In genomic region chr15:5128176-5128940, GRCm38 (mm10) we compare ENCODE assay signal across 1 mouse cellular context.
TF ChIP-seq lines count a peak whose summit lies in the region.

No protein-coding gene starts in this region.

TF ChIP-seq in MEL, 35 proteins besides CTCF, POLR2A, EP300 and RAD21:
- TF ChIP-seq TAL1 (IDR thresholded peaks at IDR 0.05; ENCODE audit: low read length) (no peak), GATA1 (IDR thresholded peaks at IDR 0.05; ENCODE audit: low read depth, low read length) (peak; percentile 68), MYB (IDR thresholded peaks at IDR 0.05; ENCODE audit: low read depth, low read length) (0 out of 2 replicates have a peak, but pooled peaks have one; percentile 16), ELF1 (IDR thresholded peaks at IDR 0.05; ENCODE audit: low read depth, low read length) (0 out of 2 replicates have a peak, but pooled peaks have one; percentile 22), RCOR1 (IDR thresholded peaks at IDR 0.05; ENCODE audit: low read depth, low read length) (peak; percentile 76), USF2 (IDR thresholded peaks at IDR 0.05; ENCODE audit: borderline replicate concordance in 1 of 2, insufficient read depth in 1 of 2, low read depth in 1 of 2, low read length in 2 of 2) (no peak), KAT2A (conservative IDR thresholded peaks at IDR 0.05; ENCODE audit: low read depth, low read length) (no peak), ETS1 (IDR thresholded peaks at IDR 0.05; ENCODE audit: low read depth, low read length) (peak; percentile 65), NRF1 (IDR thresholded peaks at IDR 0.05; ENCODE audit: insufficient read depth, low read depth, low read length, poor library complexity, severe bottlenecking) (no peak), TBP (IDR thresholded peaks at IDR 0.05; ENCODE audit: low read depth, low read length) (peak; percentile 97), GABPA (IDR thresholded peaks at IDR 0.05; ENCODE audit: low read depth, low read length) (0 out of 2 replicates have a peak, but pooled peaks have one; percentile 52), SIN3A (IDR thresholded peaks at IDR 0.05; ENCODE audit: low read length) (peak; percentile 39; the same call in 1 of the 2 replicates), UBTF (IDR thresholded peaks at IDR 0.05; ENCODE audit: borderline replicate concordance, insufficient read depth, low read depth, low read length) (no peak), POLR2AphosphoS2 (IDR thresholded peaks at IDR 0.05; ENCODE audit: low read length) (no peak), MYC (IDR thresholded peaks at IDR 0.05; ENCODE audit: low read depth, low read length) (peak; percentile 86; the same call in 1 of the 2 replicates), USF1 (IDR thresholded peaks at IDR 0.05; ENCODE audit: low read depth, low read length) (0 out of 2 replicates have a peak, but pooled peaks have one; percentile 23), TCF12 (IDR thresholded peaks at IDR 0.05; ENCODE audit: low read depth, low read length) (peak; percentile 62), MXI1 (IDR thresholded peaks at IDR 0.05; ENCODE audit: low read depth, low read length) (no peak), CHD2 (IDR thresholded peaks at IDR 0.05; ENCODE audit: low read length) (no peak), HCFC1 (IDR thresholded peaks at IDR 0.05; ENCODE audit: low read depth, low read length) (0 out of 2 replicates have a peak, but pooled peaks have one; percentile 32), MAFK (IDR thresholded peaks at IDR 0.05; ENCODE audit: borderline replicate concordance, low read depth, low read length) (0 out of 2 replicates have a peak, but pooled peaks have one; percentile 54)
TF ChIP-seq in MEL: peak in this region for 13.
